In the genomic region with DNA sequence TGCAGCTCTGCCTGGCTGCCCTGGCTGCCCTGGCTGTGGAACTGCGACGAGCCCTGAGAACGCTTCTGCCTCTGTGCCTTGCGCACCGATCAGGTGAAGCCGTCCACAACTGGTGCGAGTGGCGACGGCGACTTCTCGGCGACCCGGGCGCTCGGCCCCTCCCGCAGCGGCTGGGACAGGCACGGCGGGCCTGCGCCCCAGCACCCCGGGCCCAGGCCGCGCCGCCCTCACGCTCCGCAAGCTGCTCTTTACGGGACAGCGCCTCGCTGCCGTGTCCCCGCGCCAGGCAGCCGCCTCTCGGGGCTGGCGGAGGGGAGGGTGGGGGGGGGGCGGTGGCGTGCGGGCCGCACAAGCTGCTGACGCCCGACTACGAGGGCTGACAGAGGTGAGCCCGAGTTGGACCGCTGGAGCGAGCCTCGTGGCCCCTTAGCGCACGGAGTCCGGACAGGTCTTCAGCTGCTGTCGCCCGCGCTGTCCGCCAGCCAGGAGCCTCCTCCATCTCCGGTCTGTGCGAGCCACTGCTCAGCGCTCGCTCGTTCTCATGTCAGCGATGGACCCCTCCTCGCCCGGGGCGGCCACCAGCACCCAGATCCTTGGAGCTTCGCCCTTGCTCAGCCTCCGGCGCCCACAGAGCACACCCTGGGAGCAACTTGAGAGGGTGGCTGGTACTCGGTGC, we compare ENCODE assay signal across 8 mouse cellular contexts. TPM values are rescaled to one million over a fixed set of nuclear protein-coding genes. Genes with fewer than 3 reads are reported as not detected.
DNase-seq lines count a peak whose midpoint lies in the region; ATAC-seq and TF ChIP-seq lines count a peak whose summit lies in the region.

No protein-coding gene starts in this region.

- no peaks in the 10 kb centered on the region for H3K4me1 ChIP-seq in intestine, embryonic 16.5 days (ENCODE audit: control insufficient read depth, insufficient read depth, low read length)
- no peaks in the 10 kb centered on the region for H3K4me1 ChIP-seq in lung, embryonic 14.5 days (ENCODE audit: insufficient read depth)

- H3K4me2 ChIP-seq in intestine, embryonic 16.5 days (ENCODE audit: low read depth, low read length), result peak overlapping the region; percentile 98
- peak overlapping the region; percentile 96 for H3K4me2 ChIP-seq in lung, embryonic 14.5 days

- no peak for TF ChIP-seq CTCF in lung, embryonic 14.5 days (IDR thresholded peaks at IDR 0.05; ENCODE audit: low read depth)

- DNase-seq in heart, adult 11 months, result peak; percentile 94
- DNase-seq in heart, adult 8-10 months (ENCODE audit: low spot score), result no peak
- DNase-seq in cerebellum, postnatal 10 days, result peak; percentile 54 to 58
- peak; percentile 47 for DNase-seq in gastrocnemius, postnatal 25 days
- peak; percentile 61 for DNase-seq in lung, embryonic 14.5 days
- peak; percentile 68 for DNase-seq in retina, postnatal 1 day

- WGBS in intestine, embryonic 16.5 days, result under 1% methylated on average over 58 of the region's 66 CpGs
- under 1% methylated on average over 55 of the region's 66 CpGs for WGBS in lung, embryonic 14.5 days

- H3K9me3 ChIP-seq in intestine, embryonic 16.5 days (ENCODE audit: control insufficient read depth, low read length), result no peaks in the 10 kb centered on the region
- no peaks in the 10 kb centered on the region for H3K9me3 ChIP-seq in lung, embryonic 14.5 days (ENCODE audit: low read depth, low read length)

- H3K36me3 ChIP-seq in intestine, embryonic 16.5 days (ENCODE audit: control insufficient read depth, insufficient read depth, low read length), result no peaks in the 10 kb centered on the region
- no peaks in the 10 kb centered on the region for H3K36me3 ChIP-seq in lung, embryonic 14.5 days (ENCODE audit: insufficient read depth)

- H3K27me3 ChIP-seq in intestine, embryonic 16.5 days (replicated peaks; ENCODE audit: control insufficient read depth, insufficient read depth, low read length), result no peaks in the 10 kb centered on the region
- peaks cover 5% of the 10 kb centered on the region; the same call in 1 of the 2 replicates for H3K27me3 ChIP-seq in lung, embryonic 14.5 days (ENCODE audit: insufficient read depth, low read length)

- H3K4me3 ChIP-seq in intestine, embryonic 16.5 days (ENCODE audit: low read length), result peak overlapping the region; percentile 62
- peak overlapping the region; percentile 53 for H3K4me3 ChIP-seq in lung, embryonic 14.5 days (ENCODE audit: low read depth, low read length)

- peak overlapping the region; percentile 74 for H3K9ac ChIP-seq in intestine, embryonic 16.5 days (ENCODE audit: low read depth, low read length)
- peak overlapping the region; percentile 63 for H3K9ac ChIP-seq in lung, embryonic 14.5 days

- ATAC-seq in intestine, embryonic 16.5 days, result peak; percentile 89
- ATAC-seq in lung, embryonic 14.5 days (ENCODE audit: insufficient read depth), result peak; percentile 90
- no peak for ATAC-seq in monocyte, adult 5-6 weeks (replicated peaks; ENCODE audit: insufficient number of reproducible peaks, low FRiP score, low TSS enrichment, poor library complexity, severe bottlenecking)

- H3K27ac ChIP-seq in intestine, embryonic 16.5 days (ENCODE audit: low read length), result no peak overlapping the region
- H3K27ac ChIP-seq in lung, embryonic 14.5 days (ENCODE audit: low read depth), result no peak overlapping the region

RNA-seq across cellular contexts. Expression of gene Psme4, which starts 16.5 kb away (rescaled TPM):
- total RNA-seq in heart, adult 8-10 months (2022), result 100 to 1,000 TPM; 187 to 251 (median 206) TPM
- 100 to 1,000 TPM; 134 to 156 TPM for total RNA-seq in gastrocnemius, postnatal 25 days (2021)
- polyA plus RNA-seq in intestine, embryonic 16.5 days (2015; fragmentation: Nextera tagmentation; extraction: Ambion mirVana), result 8.6 and 10.5 TPM in 2 replicates
- polyA plus RNA-seq in lung, embryonic 14.5 days (2014; fragmentation: Nextera tagmentation; extraction: Ambion mirVana), result 30.5 and 33.1 TPM in 2 replicates
- total RNA-seq in monocyte, adult 5-6 weeks (2017), result 58.8 to 80.2 TPM (median 59.9 TPM) in 3 replicates
